Comparison of ENCODE assay signal across 17 mouse cellular contexts in genomic region chr5:88835053-88835452, GRCm38 (mm10). TPM values are rescaled to one million over a fixed set of nuclear protein-coding genes. Genes with fewer than 3 reads are reported as not detected.
"Had no signal": no experiment of that assay in that cellular context is flagged by ENCODE, and none has a peak within 500 bp of the region (broad histone marks: within the 10 kb centered on the region; RNA-seq: fewer than 3 reads in every experiment).

No protein-coding gene starts in this region.

- H3K4me2 ChIP-seq: hindbrain, embryonic 15.5 days; limb, embryonic 13.5 days; liver, embryonic 12.5 days; lung, embryonic 14.5 days; neural tube, embryonic 13.5 days had no signal

- H3K9ac ChIP-seq: hindbrain, embryonic 15.5 days; limb, embryonic 13.5 days; liver, embryonic 12.5 days; lung, embryonic 14.5 days; neural tube, embryonic 13.5 days had no signal

- ATAC-seq: liver, embryonic 12.5 days; midbrain, embryonic 16.5 days had no signal

- H3K4me3 ChIP-seq: hindbrain, embryonic 15.5 days; limb, embryonic 13.5 days; liver, embryonic 12.5 days; midbrain, embryonic 10.5 days; neural tube, embryonic 13.5 days had no signal

- H3K36me3 ChIP-seq: hindbrain, embryonic 15.5 days; limb, embryonic 13.5 days; liver, embryonic 12.5 days; midbrain, embryonic 10.5 days; neural tube, embryonic 13.5 days had no signal

- H3K27me3 ChIP-seq: hindbrain, embryonic 15.5 days; limb, embryonic 13.5 days; liver, embryonic 12.5 days; neural tube, embryonic 13.5 days had no signal

- H3K27ac ChIP-seq: hindbrain, embryonic 15.5 days; kidney, postnatal 0 days; limb, embryonic 13.5 days; liver, embryonic 12.5 days; midbrain, embryonic 10.5 days; neural tube, embryonic 13.5 days had no signal

- H3K9me3 ChIP-seq: hindbrain, embryonic 15.5 days; limb, embryonic 13.5 days; liver, embryonic 12.5 days; midbrain, embryonic 10.5 days; neural tube, embryonic 13.5 days had no signal

- DNase-seq: layer of hippocampus, adult 9-11 months; left cerebral cortex, postnatal 4 days; lung, embryonic 14.5 days; lung, postnatal 10 days; lung, postnatal 4 days; retina, postnatal 1 day; right cerebral cortex, postnatal 4 days; thymus, adult 18-20 months; thymus, postnatal 14 days had no signal

- H3K4me1 ChIP-seq: hindbrain, embryonic 15.5 days; limb, embryonic 13.5 days; liver, embryonic 12.5 days; midbrain, embryonic 10.5 days; neural tube, embryonic 13.5 days had no signal

RNA-seq across cellular contexts. Expression of gene Slc4a4, which starts 51.6 kb away (rescaled TPM):
- total RNA-seq: megakaryocyte, adult 5-6 weeks had no signal
